Mouse (Mus musculus) mouse embryonic stem cell (cell line): Measurements from ENCODE around the gene Map3k20.

ENCODE experiments used
- in situ Hi-C, 2 experiments: fragments of 300-500 bp; cut with MboI; formaldehyde crosslinking; loops; 1 replicate in 1 of 2; 3 replicates in 1 of 2; pipeline ENCODE4 v1.14.3; 2019 to 2020; ENCODE audit warnings: low sequenced_read_pairs in 2 of 2, low pct_unique_long_range_greater_than_20kb in 1 of 2, mixed read lengths in 1 of 2; ENCODE audit not compliant: unreplicated experiment in 1 of 2

The Map3k20 gene

GRCm38 (mm10) chr2:72361572-72361971 lies 76.1 kb downstream of the Map3k20 start:
- in situ Hi-C loops, result no loop called here

GRCm38 (mm10) chr2:72363449-72363848 lies 78.0 kb downstream of the Map3k20 start:
- in situ Hi-C loops, result no loop called here

- in situ Hi-C loops, result no loop called here
These were observed 80.5 kb downstream of the Map3k20 start for GRCm38 (mm10) chr2:72365930-72366329.

GRCm38 (mm10) chr2:72366503-72366902 lies 81.1 kb downstream of the Map3k20 start:
- in situ Hi-C loops, result no loop called here

- in situ Hi-C loops, result no loop called here
These were observed 82.4 kb downstream of the Map3k20 start for GRCm38 (mm10) chr2:72367850-72368249.

- in situ Hi-C loops, result no loop called here
These were observed 83.7 kb downstream of the Map3k20 start for GRCm38 (mm10) chr2:72369140-72369600.

- in situ Hi-C loops, result no loop called here
These were observed 86.7 kb downstream of the Map3k20 start for GRCm38 (mm10) chr2:72372136-72372535.

GRCm38 (mm10) chr2:72374076-72374475 lies 88.6 kb downstream of the Map3k20 start:
- in situ Hi-C loops, result no loop called here

- in situ Hi-C loops, result no loop called here
These were observed 90.4 kb downstream of the Map3k20 start for GRCm38 (mm10) chr2:72375877-72376276.

- in situ Hi-C loops, result no loop called here
These were observed 91.5 kb downstream of the Map3k20 start for GRCm38 (mm10) chr2:72376946-72377345.

- in situ Hi-C loops, result no loop called here
These were observed 94.0 kb downstream of the Map3k20 start for GRCm38 (mm10) chr2:72379425-72379824.

- in situ Hi-C loops, result no loop called here
These were observed 97.2 kb downstream of the Map3k20 start for GRCm38 (mm10) chr2:72382662-72383061.

GRCm38 (mm10) chr2:72383321-72383720 lies 97.9 kb downstream of the Map3k20 start:
- in situ Hi-C loops, result no loop called here

GRCm38 (mm10) chr2:72389411-72389810 lies 104.0 kb downstream of the Map3k20 start:
- in situ Hi-C loops, result no loop called here

- in situ Hi-C loops, result no loop called here
These were observed 104.5 kb downstream of the Map3k20 start for GRCm38 (mm10) chr2:72389942-72390341.

- in situ Hi-C loops, result no loop called here
These were observed 105.0 kb downstream of the Map3k20 start for GRCm38 (mm10) chr2:72390474-72390873.

GRCm38 (mm10) chr2:72391024-72391423 lies 105.6 kb downstream of the Map3k20 start:
- in situ Hi-C loops, result no loop called here

- in situ Hi-C loops, result no loop called here
These were observed 106.3 kb downstream of the Map3k20 start for GRCm38 (mm10) chr2:72391721-72392120.

GRCm38 (mm10) chr2:72392316-72392715 lies 106.9 kb downstream of the Map3k20 start:
- in situ Hi-C loops, result no loop called here

- in situ Hi-C loops, result no loop called here
These were observed 111.5 kb downstream of the Map3k20 start for GRCm38 (mm10) chr2:72396934-72397333.

GRCm38 (mm10) chr2:72398227-72398626 lies 112.8 kb downstream of the Map3k20 start:
- in situ Hi-C loops, result no loop called here
